Mouse (Mus musculus) telencephalon, adult 2 months (tissue): Measurements from ENCODE around the gene Atp2a3.

Source experiments
- DNase-seq: peaks from one replicate; pipeline ENCODE4 v3.0.0-alpha.2; 2011; ENCODE audit warnings: low read depth, low spot score

The Atp2a3 gene

DNA sequence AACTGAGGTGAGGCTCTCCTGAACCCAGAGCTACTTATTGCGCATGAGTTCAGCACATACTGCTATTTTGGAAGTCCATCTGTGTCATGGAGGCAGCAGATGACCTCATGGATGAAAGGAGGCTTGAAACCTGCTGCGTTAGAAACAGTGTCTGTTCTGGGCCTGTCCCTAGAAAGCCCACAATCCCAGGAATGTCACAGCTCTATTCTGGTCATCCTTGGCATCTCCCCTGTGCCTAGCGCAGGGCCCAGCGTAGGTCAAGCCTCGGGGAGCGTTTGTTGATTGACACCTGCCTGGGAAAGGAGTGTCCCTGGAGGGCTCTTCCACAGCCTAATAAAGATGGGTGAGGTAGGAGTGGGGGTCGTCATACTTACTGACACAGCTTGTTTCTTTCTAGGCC lies 75.1 kb downstream of the Atp2a3 start:
- DNase-seq = no peak

DNA sequence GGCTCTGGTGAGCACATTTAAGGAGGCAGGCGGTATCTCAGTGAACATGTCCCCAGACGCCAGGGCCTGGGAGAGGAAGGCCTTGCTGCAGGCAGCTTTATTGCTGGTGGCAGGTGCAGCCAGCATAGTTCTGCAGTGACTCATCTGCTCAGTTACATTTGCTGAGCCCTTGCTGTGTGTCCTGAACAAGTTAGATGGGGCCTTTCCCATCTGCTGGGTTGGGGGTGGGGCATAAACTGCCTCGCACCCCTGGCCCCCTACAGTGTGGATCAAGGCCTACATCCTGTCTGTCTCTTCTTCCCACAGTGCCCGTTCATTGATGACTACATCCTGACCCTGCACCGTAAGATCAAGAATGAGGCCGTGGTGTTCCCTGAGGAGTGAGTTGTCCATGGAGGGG lies 75.9 kb downstream of the Atp2a3 start:
- DNase-seq = no peak

DNA sequence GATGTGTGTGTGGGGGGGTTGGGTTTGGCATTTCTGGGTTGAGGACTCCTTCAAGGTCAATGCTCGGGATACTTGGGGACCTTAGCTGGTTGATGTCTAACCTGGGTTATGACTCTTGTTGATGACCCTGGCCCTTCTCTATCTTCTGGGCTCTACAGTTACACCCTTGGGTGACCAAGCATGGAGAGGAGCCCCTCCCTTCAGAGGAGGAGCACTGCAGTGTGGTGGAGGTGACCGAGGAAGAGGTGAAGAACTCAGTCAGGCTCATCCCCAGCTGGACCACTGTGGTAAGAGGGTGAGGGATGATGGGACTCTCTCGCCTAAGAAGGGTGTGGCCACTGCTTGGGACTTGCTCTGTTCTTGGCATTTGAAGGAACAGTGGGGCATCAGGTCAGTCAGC lies 76.7 kb downstream of the Atp2a3 start:
- no peak for DNase-seq

DNA sequence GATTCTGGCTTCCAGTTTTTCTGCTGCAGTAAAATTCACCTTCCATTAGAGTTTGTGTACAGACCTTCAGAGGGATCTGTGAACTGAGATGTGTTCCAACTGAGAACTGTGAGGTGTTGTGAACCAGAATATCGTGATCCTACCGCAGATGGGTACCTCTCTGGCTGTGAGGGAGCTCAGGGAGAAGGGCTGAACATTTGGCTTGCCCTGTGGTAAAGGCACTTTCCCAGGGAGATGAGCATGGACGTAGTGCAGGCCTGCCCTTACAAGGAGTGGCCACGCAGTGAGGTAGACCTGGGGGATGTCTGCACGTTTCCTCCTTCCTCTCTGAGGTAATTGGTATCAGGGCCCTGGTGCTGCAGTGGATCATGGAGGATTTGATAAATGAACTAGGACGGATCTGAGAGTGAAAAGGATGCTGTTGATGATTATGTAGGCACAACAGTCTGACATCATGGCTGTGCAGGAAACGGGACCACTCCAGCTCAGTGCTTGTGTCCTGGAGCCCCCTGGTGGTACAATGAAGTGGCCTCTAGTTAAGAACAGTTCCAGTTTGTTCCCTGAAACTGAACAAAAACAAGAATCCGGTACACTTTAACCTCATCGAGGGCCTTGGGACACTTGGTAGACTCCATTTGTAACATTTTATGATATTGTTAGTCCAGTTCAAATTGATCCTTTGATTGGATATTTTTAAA lies 78.3 kb downstream of the Atp2a3 start:
- DNase-seq = no peak
